18 mouse cellular contexts compared by ENCODE assay signal in genomic region chr11:94389021-94389420, GRCm38 (mm10).
"Had no signal": no experiment of that assay in that cellular context is flagged by ENCODE, and none has a peak within 500 bp of the region (broad histone marks: within the 10 kb centered on the region; RNA-seq: fewer than 3 reads in every experiment).

No protein-coding gene starts in this region.

- ATAC-seq: liver, embryonic 12.5 days; lung, postnatal 0 days; midbrain, embryonic 13.5 days; midbrain, embryonic 15.5 days had no signal

- H3K4me3 ChIP-seq: liver, embryonic 12.5 days; lung, embryonic 15.5 days; megakaryocyte, embryonic 14.5 days; midbrain, embryonic 13.5 days; midbrain, embryonic 15.5 days; neural tube, embryonic 13.5 days had no signal

- DNase-seq: lung, adult 2 months; lung, postnatal 14 days; lung, postnatal 36 days; right cerebral cortex, postnatal 25 days; right cerebral cortex, postnatal 4 days; thymus, adult 18-20 months; thymus, postnatal 14 days; thymus, postnatal 36 days had no signal

- H3K27ac ChIP-seq: liver, embryonic 12.5 days; liver, embryonic 14.5 days; lung, embryonic 15.5 days; macrophage; midbrain, embryonic 13.5 days; midbrain, embryonic 15.5 days; neural tube, embryonic 13.5 days had no signal

- H3K27me3 ChIP-seq: midbrain, embryonic 15.5 days had no signal

- H3K9me3 ChIP-seq: liver, embryonic 12.5 days; lung, embryonic 15.5 days; megakaryocyte, embryonic 14.5 days; midbrain, embryonic 13.5 days; midbrain, embryonic 15.5 days; neural tube, embryonic 13.5 days had no signal

- H3K9ac ChIP-seq: liver, embryonic 12.5 days; liver, embryonic 14.5 days; lung, embryonic 15.5 days; midbrain, embryonic 13.5 days; midbrain, embryonic 15.5 days; neural tube, embryonic 13.5 days had no signal

- H3K4me2 ChIP-seq: liver, embryonic 12.5 days; lung, embryonic 15.5 days; midbrain, embryonic 11.5 days; midbrain, embryonic 13.5 days; midbrain, embryonic 15.5 days; neural tube, embryonic 13.5 days had no signal

- H3K36me3 ChIP-seq: liver, embryonic 12.5 days; lung, embryonic 15.5 days; midbrain, embryonic 13.5 days; midbrain, embryonic 15.5 days; neural tube, embryonic 13.5 days had no signal
